Comparison of ENCODE assay signal across 7 mouse cellular contexts in genomic region chr5:109995461-109995860, GRCm38 (mm10). TPM values are rescaled to one million over a fixed set of nuclear protein-coding genes. Genes with fewer than 3 reads are reported as not detected.
DNase-seq lines count a peak whose midpoint lies in the region; ATAC-seq and TF ChIP-seq lines count a peak whose summit lies in the region.
"Not testable (repeated sequence)": the region's sequence is repeated elsewhere in the genome, so short reads cannot be mapped to it uniquely, and the experiment has no call there.

No protein-coding gene starts in this region.

- H3K9ac ChIP-seq in CH12.LX (ENCODE audit: insufficient read depth, low read depth); forebrain, embryonic 14.5 days (ENCODE audit: low read length); midbrain, embryonic 14.5 days (replicated peaks; ENCODE audit: low read length): not testable (repeated sequence)

- TF ChIP-seq EP300 in CH12.LX (IDR thresholded peaks at IDR 0.05; ENCODE audit: low read length), result not testable (repeated sequence)

- not testable (repeated sequence) for TF ChIP-seq RAD21 in CH12.LX (IDR thresholded peaks at IDR 0.05; ENCODE audit: low read depth, low read length)

- not testable (repeated sequence) for H3K4me1 ChIP-seq in CH12.LX (ENCODE audit: control insufficient read depth in 1 of 2, insufficient read depth in 2 of 2); forebrain, embryonic 14.5 days (ENCODE audit: control insufficient read depth, insufficient read depth, low read length); midbrain, embryonic 14.5 days (ENCODE audit: control insufficient read depth, insufficient read depth, low read length)

- peaks cover 20% of the 10 kb centered on the region for H3K79me2 ChIP-seq in CH12.LX (replicated peaks; ENCODE audit: control insufficient read depth, extremely low read depth, insufficient read depth, poor library complexity, severe bottlenecking)

- not testable (repeated sequence) for DNase-seq in CH12.LX (ENCODE audit: extremely low read depth); forebrain, embryonic 14.5 days (ENCODE audit: low spot score); midbrain, embryonic 14.5 days
- peak; percentile 16 for DNase-seq in cerebellum, adult 11-12 months
- DNase-seq in induced T-regulatory cell, adult 2 months (ENCODE audit: low read depth), result peak; percentile 7
- peak; percentile 5 for DNase-seq in kidney, postnatal 4 days
- peak; percentile 18 for DNase-seq in thymus, postnatal 14 days

- H3K36me3 ChIP-seq in CH12.LX (replicated peaks in 1 of 2; ENCODE audit: control insufficient read depth in 1 of 2, insufficient read depth in 1 of 2, low read length in 1 of 2); forebrain, embryonic 14.5 days (ENCODE audit: control insufficient read depth, insufficient read depth, low read length); midbrain, embryonic 14.5 days (ENCODE audit: control insufficient read depth, insufficient read depth, low read length): not testable (repeated sequence)

- not testable (repeated sequence) for H3K27ac ChIP-seq in CH12.LX (ENCODE audit: insufficient read depth, low read depth); forebrain, embryonic 14.5 days (ENCODE audit: low read depth, low read length); midbrain, embryonic 14.5 days (replicated peaks; ENCODE audit: low read depth, low read length)

- not testable (repeated sequence) for ATAC-seq in forebrain, embryonic 14.5 days; midbrain, embryonic 14.5 days (ENCODE audit: low FRiP score, low TSS enrichment)

- in situ Hi-C loops in CH12.LX (cut with MboI; ENCODE audit: low pct_ligation_motif_present, low pct_unique_long_range_greater_than_20kb, low sequenced_read_pairs), result not testable (repeated sequence)

- dilution Hi-C loops in CH12.LX (cut with MboI; ENCODE audit: extremely low pct_ligation_motif_present, extremely low pct_unique_long_range_greater_than_20kb, low sequenced_read_pairs), result not testable (repeated sequence)

- TF ChIP-seq CTCF in CH12.LX (conservative IDR thresholded peaks at IDR 0.05 in 1 of 2, IDR thresholded peaks at IDR 0.05 in 1 of 2; ENCODE audit: low read depth in 2 of 2, low read length in 2 of 2), result not testable (repeated sequence)

- H3K27me3 ChIP-seq in CH12.LX (replicated peaks); forebrain, embryonic 14.5 days (replicated peaks; ENCODE audit: control insufficient read depth, insufficient read depth, low read length); midbrain, embryonic 14.5 days (ENCODE audit: control insufficient read depth, insufficient read depth, low read length): not testable (repeated sequence)

- peak overlapping the region; percentile 90 for H3K4me2 ChIP-seq in CH12.LX (ENCODE audit: insufficient read depth, low read depth, poor library complexity, severe bottlenecking)
- H3K4me2 ChIP-seq in forebrain, embryonic 14.5 days (ENCODE audit: low read length), result peak overlapping the region; percentile 54; the same call in 1 of the 2 replicates
- peak overlapping the region; percentile 52 for H3K4me2 ChIP-seq in midbrain, embryonic 14.5 days (ENCODE audit: low read length)

- not testable (repeated sequence) for H3K4me3 ChIP-seq in CH12.LX (replicated peaks in 1 of 3; ENCODE audit: low read depth in 2 of 3, low read length in 2 of 3, poor library complexity in 1 of 3); forebrain, embryonic 14.5 days (ENCODE audit: low read depth, low read length); midbrain, embryonic 14.5 days (replicated peaks; ENCODE audit: low read depth, low read length)

- not testable (repeated sequence) for H3K9me3 ChIP-seq in CH12.LX (replicated peaks; ENCODE audit: low read length); forebrain, embryonic 14.5 days (replicated peaks; ENCODE audit: control insufficient read depth, low read length); midbrain, embryonic 14.5 days (ENCODE audit: control insufficient read depth, low read length)

- WGBS in forebrain, embryonic 14.5 days, result 84% methylated on average over 10 of the region's 10 CpGs
- WGBS in midbrain, embryonic 14.5 days, result 87% methylated on average over 10 of the region's 10 CpGs

- not testable (repeated sequence) for TF ChIP-seq POLR2A in CH12.LX (IDR thresholded peaks at IDR 0.05; ENCODE audit: low read depth, low read length)

RNA-seq across cellular contexts. Expression of gene Zfp932, which starts 0.9 kb away (rescaled TPM):
- 16.0 and 24.5 TPM in 2 replicates for total RNA-seq in CH12.LX (2012; rRNA removed)
- 36.8 and 40.4 TPM in 2 replicates for total RNA-seq in CH12.LX (2014; rRNA removed)
- polyA plus RNA-seq in CH12.LX (2012; ENCODE audit: insufficient read length, low read depth), result 23.6 and 25.2 TPM in 2 replicates
- polyA plus RNA-seq in forebrain, embryonic 14.5 days (2014; fragmentation: Nextera tagmentation; extraction: Ambion mirVana), result 23.5 and 24.4 TPM in 2 replicates
- 18.9 and 22.4 TPM in 2 replicates for polyA plus RNA-seq in midbrain, embryonic 14.5 days (2014; fragmentation: Nextera tagmentation; extraction: Ambion mirVana)
